Mouse (Mus musculus): Measurements from ENCODE around the gene Hapln4.

DNA sequence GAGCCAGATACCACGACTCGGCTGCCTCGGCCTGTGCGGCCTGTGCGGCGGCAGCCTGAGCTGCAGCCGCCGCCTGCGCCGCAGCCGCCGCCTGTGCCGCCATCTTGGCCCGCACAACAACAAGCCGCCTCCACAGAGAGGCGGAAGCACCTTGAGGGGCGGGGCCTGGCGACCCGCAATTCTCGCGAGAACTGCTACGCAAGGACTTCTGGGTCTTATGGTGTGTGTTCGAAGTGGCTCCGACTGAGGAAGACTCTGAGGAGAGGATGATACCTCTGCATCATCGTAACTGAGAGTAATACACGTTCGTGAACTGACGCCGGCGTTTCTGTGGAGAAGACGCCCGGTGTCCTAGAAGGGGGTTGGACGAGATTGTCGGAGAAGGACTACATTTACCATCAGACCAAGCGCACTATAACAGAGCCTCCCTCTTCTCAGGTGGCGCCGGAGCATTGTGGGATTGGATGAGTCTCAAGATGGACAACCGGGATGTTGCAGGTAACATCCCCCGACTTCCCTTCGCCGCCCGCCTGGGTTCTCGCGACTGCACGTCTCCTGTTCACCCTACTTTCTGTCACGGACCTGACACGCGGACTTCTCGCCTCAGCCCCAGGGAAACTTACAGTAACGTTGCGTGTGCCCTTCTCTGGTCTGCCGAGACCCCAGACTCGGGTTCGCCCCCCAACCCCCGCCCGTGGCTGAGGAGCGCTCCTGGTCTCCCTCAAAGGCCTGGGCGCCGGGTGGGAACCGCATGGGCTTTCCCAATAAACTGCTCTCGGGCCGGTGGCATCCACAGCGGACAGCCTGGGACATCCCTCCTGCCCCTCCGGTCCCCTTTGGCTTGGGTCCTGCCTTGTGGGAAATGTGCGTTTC, 40.4 kb upstream of the Hapln4 start, which contains the start of the genes Mau2 and Sugp1:
- TF ChIP-seq CTCF (conservative IDR thresholded peaks at IDR 0.05; ENCODE audit: insufficient read depth, insufficient read length, low read depth, low read length) = no peak
- peak; percentile 30 for TF ChIP-seq POLR2A (IDR thresholded peaks at IDR 0.05; ENCODE audit: low read depth, low read length)

Measured in kidney, adult 2 months (tissue).